Mouse (Mus musculus) mesoderm, embryonic 11.5 days (tissue): Measurements from ENCODE around the gene Olfr839-ps1.

ENCODE experiments used
- DNase-seq: peaks from one replicate; pipeline ENCODE4 v3.0.0-alpha.2; 2012; ENCODE audit warnings: low read depth, low spot score

Gene Olfr839-ps1

GRCm38 (mm10) chr9:19177212-19177611 lies at the start of gene Olfr839-ps1:
Olfr839-ps1 (minus strand) TSS chr9:19177312.
- no peak for DNase-seq

DNA sequence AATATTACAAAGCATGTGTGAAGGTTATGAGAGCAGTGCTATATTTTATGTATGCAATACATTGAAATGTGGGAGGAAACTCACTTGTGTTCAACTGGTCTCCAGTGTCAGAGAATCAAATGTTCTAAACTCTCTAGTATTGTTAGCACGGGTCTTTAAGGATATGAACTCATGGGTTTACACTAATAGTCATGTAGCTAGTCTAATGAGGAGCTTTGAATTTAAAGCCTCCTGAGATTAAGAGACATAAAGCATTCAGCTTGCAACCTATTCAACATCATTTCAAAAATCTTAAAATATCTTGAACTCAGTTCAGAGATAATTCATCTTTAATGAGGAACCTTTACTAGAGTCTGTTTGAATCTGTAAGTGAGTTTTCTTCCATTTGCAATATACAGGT lies 41.1 kb downstream of the Olfr839-ps1 start, which contains the start of gene Olfr837:
Gene Olfr837 (plus strand): TSS at position 301 of the 400 bp plus-strand sequence.
- DNase-seq, result no peak

GRCm38 (mm10) chr9:19120082-19120481 lies 57.0 kb downstream of the Olfr839-ps1 start, which contains the start of gene Olfr836:
Olfr836 (plus strand) TSS chr9:19120382.
- no peak for DNase-seq
